Mouse (Mus musculus) E14TG2a.4 (cell line): ENCODE data around the gene Thg1l.

Experiments
- CTCF ChIP-seq: conservative IDR thresholded peaks from 2 replicates; pipeline ENCODE4 v1.5.1; 2014; ENCODE audit warnings: low read length
- NANOG ChIP-seq: IDR thresholded peaks from 2 replicates; pipeline ENCODE4 v1.6.1; 2014; ENCODE audit warnings: borderline replicate concordance, low read length, mixed read lengths
- POU5F1 ChIP-seq: IDR thresholded peaks from 2 replicates; pipeline ENCODE4 v1.6.1; 2014; ENCODE audit warnings: low read length, borderline replicate concordance

- TF ChIP-seq CTCF (no peak), POU5F1 (no peak), NANOG (no peak)
These were observed 24.9 kb upstream of the Thg1l start, which contains the start of gene Sox30 for GRCm38 (mm10) chr11:45979946-45980892.
